Mouse (Mus musculus) kidney, embryonic 16.5 days (tissue): Measurements from ENCODE around the gene Pja2. TPM values are rescaled to one million over a fixed set of nuclear protein-coding genes. Genes with fewer than 3 reads are reported as not detected.

Experiments
- ATAC-seq: fragments of 200-750 bp; cut with Nextera tagmentation; 2 replicates; pipeline ENCODE4 v1.8.0; 2017; ENCODE audit warnings: moderate TSS enrichment; ENCODE audit not compliant: low FRiP score, low TSS enrichment
- H3K27ac ChIP-seq: fragments of 300-500 bp; sonication (generic); 2 replicates; pipeline ENCODE4 v1.5.1; 2014; ENCODE audit warnings: low read length
- H3K27me3 ChIP-seq: fragments of 300-500 bp; sonication (generic); 2 replicates; pipeline ENCODE4 v1.6.1; 2014; ENCODE audit warnings: low read length, control low read depth, mixed read lengths; ENCODE audit not compliant: insufficient read depth
- H3K36me3 ChIP-seq: fragments of 300-500 bp; sonication (generic); 2 replicates; pipeline ENCODE4 v1.6.1; 2014; ENCODE audit warnings: low read length, control low read depth, mixed read lengths; ENCODE audit not compliant: insufficient read depth
- H3K4me1 ChIP-seq: fragments of 300-500 bp; sonication (generic); 2 replicates; pipeline ENCODE4 v1.6.1; 2014; ENCODE audit warnings: low read length, control low read depth, mixed read lengths; ENCODE audit not compliant: insufficient read depth
- H3K4me2 ChIP-seq: fragments of 300-500 bp; sonication (generic); replicated peaks from 2 replicates; pipeline ENCODE4 v1.6.1; 2014; ENCODE audit warnings: low read depth, low read length
- H3K4me3 ChIP-seq: fragments of 300-500 bp; sonication (generic); 2 replicates; pipeline ENCODE4 v1.5.1; 2014; ENCODE audit warnings: mild to moderate bottlenecking, low read length
- H3K9ac ChIP-seq: fragments of 300-500 bp; sonication (generic); replicated peaks from 2 replicates; pipeline ENCODE4 v1.6.1; 2014; ENCODE audit warnings: low read length
- H3K9me3 ChIP-seq: fragments of 300-500 bp; sonication (generic); 2 replicates; pipeline ENCODE4 v1.6.1; 2016; ENCODE audit warnings: low read length, control low read depth
- WGBS: fragments of 180-500 bp; shearing (Covaris S2); extraction: QIAGEN DNeasy Blood & Tissue Kit; methylation state at CpG from one replicate; pipeline ENCODE4 v1.1.7; 2014; 5-methylcytosine and 5-hydroxymethylcytosine counted together
- polyA plus RNA-seq: library from polyadenylated mRNA; unstranded; fragments of >200 nt; fragmentation: Nextera tagmentation; extraction: Ambion mirVana; gene quantifications from 2 replicates; pipeline ENCODE4 v1.2.1, GENCODE M21; 2015

Pja2 gene
- polyA plus RNA-seq, result 68.8 and 72.0 TPM in 2 replicates

DNA sequence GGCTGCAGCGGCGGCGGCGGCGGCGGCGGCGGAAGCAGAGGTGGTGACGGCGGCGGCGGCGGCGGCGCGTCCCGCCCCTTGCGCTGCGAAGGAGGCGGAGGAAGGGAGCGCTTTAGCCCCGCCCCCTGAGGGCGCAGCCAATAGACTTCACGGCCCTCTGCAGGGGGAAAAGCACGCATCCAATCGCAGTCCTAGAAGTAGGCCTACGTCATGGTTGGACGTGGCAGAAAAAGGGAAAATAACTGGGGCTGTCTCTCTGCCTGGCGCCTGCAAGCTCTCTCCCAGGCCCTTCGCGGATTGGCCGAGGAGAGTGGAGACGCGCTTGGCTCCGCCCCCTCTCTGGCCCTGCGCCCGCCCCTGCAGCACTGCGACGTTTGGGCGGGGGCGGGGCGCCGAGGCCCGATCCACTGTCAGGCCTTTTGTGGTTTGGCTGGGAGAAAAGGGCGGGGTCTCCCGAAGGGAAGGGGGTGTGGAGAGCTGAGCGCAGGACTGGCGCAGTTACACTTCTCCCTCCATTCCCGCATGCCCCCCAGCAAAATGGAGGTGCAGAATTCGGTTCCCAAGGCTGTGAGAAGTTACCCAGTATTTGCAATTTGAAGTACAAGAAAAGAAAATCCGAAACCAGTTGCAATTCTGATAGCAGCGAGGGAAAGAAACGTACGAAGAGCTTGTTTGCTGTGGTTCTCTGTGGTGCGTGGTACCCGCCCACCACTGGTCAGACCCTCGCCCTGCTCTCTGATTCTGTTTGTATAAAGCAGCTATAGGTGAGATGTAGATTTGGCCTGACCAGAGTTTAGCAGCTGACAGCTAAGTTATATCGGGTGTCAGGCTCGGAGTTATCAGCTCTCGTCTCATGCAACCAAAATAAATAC lies at the start of gene Pja2:
Pja2 (minus strand) TSS at position 19 of the 872 bp plus-strand sequence.
- Histone ChIP-seq H3K27me3 (no peaks in the 10 kb centered on the region), H3K36me3 (0 out of 2 replicates have a peak, but pooled peaks cover 3% of the 10 kb centered on the region), H3K9me3 (no peaks in the 10 kb centered on the region), H3K27ac (peak within 1 kb of the TSS; percentile 99), H3K4me1 (peaks cover 7% of the 10 kb centered on the region), H3K4me2 (peak within 1 kb of the TSS; percentile 72), H3K4me3 (peak within 1 kb of the TSS; percentile 98), H3K9ac (peak within 1 kb of the TSS; percentile 98)
- under 1% methylated on average over 54 of the region's 60 CpGs for WGBS
- peak; percentile 100 for ATAC-seq

DNA sequence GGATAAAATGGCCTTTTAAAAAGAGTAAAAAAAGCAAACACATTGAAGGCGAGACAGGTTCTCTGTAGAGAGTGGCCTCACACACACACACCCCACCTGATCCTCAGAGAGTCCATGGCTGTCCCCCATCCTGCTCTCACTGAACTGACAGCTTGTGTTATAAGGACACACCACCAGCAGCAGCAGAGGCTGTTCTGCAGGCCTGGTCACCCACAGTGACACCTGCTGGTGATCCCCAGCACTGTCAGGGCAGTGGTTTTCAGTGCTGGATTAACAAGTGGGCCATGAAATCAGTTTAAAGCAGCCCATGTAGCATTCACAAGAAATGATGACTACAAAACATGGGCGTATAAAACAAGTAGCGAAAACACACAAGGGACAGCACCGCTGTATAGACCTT lies 43.6 kb upstream of the Pja2 start:
- peak; percentile 51; the same call in 1 of the 2 replicates for ATAC-seq
- no peak overlapping the region for H3K27ac ChIP-seq
- no peak overlapping the region for H3K4me3 ChIP-seq
- no peaks in the 10 kb centered on the region for H3K4me1 ChIP-seq
- WGBS, result 77% methylated on average over 4 of the region's 4 CpGs
- H3K4me2 ChIP-seq, result no peak overlapping the region
- H3K36me3 ChIP-seq, result no peaks in the 10 kb centered on the region
- H3K27me3 ChIP-seq, result no peaks in the 10 kb centered on the region
- no peaks in the 10 kb centered on the region for H3K9me3 ChIP-seq
- no peak overlapping the region for H3K9ac ChIP-seq

DNA sequence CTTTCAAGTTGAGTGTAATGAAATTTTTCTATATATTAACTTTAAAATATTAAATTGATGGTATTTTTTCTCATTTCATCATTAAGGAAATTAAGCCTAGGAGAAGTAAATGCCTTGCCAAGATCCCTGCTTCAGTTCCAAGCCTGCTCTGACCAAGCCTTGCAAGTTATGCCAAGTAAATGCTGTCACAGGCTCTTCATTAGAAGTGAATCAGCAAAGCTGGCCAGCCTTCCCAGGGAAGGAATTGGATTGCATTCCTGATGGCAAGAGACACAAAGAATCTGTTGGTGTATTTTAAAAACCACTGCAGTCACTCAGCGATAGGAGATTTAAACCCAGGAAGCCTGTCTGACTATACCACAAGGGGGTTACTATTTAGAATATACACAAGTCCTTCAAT lies 32.0 kb upstream of the Pja2 start:
- H3K9me3 ChIP-seq, result no peaks in the 10 kb centered on the region
- H3K36me3 ChIP-seq, result no peaks in the 10 kb centered on the region
- ATAC-seq, result no peak
- H3K4me3 ChIP-seq, result no peak overlapping the region
- WGBS, result 91% methylated on average over 1 of the region's 1 CpGs
- H3K9ac ChIP-seq, result no peak overlapping the region
- no peaks in the 10 kb centered on the region for H3K27me3 ChIP-seq
- H3K4me1 ChIP-seq, result no peaks in the 10 kb centered on the region
- no peak overlapping the region for H3K27ac ChIP-seq
- no peak overlapping the region for H3K4me2 ChIP-seq

DNA sequence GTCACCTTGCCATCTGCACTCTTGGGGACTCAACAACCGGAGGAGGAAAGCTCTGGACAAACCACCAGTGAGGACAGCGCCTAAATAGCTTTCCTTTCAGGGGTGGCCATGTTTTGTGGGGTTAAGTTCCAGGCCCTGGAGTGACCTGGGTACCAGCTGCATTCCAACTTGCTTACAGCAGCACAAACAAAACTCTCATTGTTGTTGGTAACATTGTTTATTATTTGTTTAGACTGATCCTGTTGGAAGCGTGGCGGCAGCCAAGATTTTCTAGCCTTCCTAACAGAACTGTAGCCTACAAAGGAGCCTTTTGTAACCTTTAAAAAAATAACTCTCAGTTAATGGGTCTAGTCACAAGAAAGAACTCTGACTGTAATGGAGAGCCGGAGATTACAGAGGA lies 30.9 kb upstream of the Pja2 start:
- Histone ChIP-seq H3K4me3 (no peak overlapping the region), H3K9ac (no peak overlapping the region), H3K4me1 (no peaks in the 10 kb centered on the region), H3K27ac (no peak overlapping the region), H3K9me3 (no peaks in the 10 kb centered on the region), H3K36me3 (no peaks in the 10 kb centered on the region), H3K4me2 (no peak overlapping the region), H3K27me3 (no peaks in the 10 kb centered on the region)
- WGBS, result 79% methylated on average over 5 of the region's 5 CpGs
- no peak for ATAC-seq

DNA sequence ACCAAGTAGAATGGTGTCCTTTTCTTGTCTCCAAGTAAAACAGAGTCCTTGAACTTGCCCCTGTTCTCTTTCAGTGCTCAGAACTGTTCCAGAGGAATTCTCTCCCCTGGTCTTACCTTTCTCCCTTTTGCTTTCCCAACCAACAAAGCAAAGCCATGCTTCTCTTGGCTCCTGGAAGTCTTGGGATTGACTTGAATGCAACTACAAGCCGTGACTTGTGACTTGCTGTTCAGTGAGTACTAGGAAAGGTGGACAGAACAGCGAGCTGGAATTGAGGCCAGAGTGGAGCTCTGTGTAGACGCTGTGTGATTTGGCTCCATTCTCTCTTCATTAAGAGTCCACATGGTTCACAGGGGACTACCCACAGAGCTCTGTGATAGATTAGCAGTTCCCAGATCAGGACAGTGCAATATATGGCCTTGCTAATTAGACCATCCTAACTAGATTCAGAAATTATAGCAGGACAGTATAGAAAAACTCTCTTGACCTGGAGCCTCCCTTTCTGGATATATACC lies 30.3 kb upstream of the Pja2 start:
- no peak overlapping the region for H3K9ac ChIP-seq
- H3K27me3 ChIP-seq, result no peaks in the 10 kb centered on the region
- no peak overlapping the region for H3K4me2 ChIP-seq
- no peaks in the 10 kb centered on the region for H3K36me3 ChIP-seq
- H3K4me3 ChIP-seq, result no peak overlapping the region
- WGBS, result 84% methylated on average over 3 of the region's 3 CpGs
- ATAC-seq, result no peak
- no peaks in the 10 kb centered on the region for H3K4me1 ChIP-seq
- no peaks in the 10 kb centered on the region for H3K9me3 ChIP-seq
- H3K27ac ChIP-seq, result no peak overlapping the region

DNA sequence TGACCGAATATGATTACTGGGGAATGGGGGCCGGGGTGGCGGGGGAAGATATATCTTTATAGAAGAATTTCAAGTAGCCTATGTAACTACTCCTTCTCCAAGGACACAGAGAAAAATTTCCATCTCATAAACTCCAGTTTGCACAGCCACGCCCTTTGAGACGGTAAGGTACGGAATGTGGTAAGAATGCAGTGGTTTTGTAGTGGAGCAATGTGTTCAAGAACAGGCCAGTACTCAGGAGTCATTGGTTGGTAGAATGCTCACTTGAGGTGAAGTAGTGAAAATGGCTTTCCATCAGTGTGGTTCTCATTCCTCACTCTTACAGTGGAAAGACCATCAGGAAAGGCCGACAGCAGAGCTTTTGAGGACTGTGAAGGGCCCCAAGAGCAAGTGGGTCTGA lies 22.2 kb upstream of the Pja2 start:
- 94% methylated on average over 7 of the region's 7 CpGs for WGBS
- Histone ChIP-seq H3K36me3 (no peaks in the 10 kb centered on the region), H3K4me2 (no peak overlapping the region), H3K4me3 (no peak overlapping the region), H3K27me3 (no peaks in the 10 kb centered on the region), H3K4me1 (no peaks in the 10 kb centered on the region), H3K9ac (no peak overlapping the region), H3K27ac (no peak overlapping the region), H3K9me3 (peaks cover 7% of the 10 kb centered on the region; the same call in 1 of the 2 replicates)
- no peak for ATAC-seq

DNA sequence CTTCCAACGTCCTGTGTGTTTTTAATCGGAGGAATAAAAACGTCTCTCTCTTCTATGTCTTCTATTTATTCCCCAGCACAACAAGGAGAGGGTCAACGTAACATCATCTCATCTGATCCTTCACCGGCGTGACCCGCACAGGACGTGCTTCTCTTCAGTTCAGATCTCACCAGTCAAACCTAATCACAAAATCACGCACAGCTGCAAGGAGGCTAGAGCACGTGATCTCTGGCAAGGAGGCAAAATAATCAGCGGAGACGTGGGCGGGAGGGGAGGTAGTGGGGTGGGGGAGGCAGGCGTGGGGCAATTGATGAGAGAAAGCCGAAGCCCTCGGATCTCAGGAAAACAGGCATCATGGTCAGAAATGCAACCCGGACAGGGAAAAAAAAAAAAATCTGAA lies 14.4 kb upstream of the Pja2 start:
- no peaks in the 10 kb centered on the region for H3K4me1 ChIP-seq
- H3K27ac ChIP-seq, result no peak overlapping the region
- ATAC-seq, result no peak
- peak overlapping the region; percentile 56 for H3K4me2 ChIP-seq
- peak overlapping the region; percentile 35 for H3K4me3 ChIP-seq
- no peaks in the 10 kb centered on the region for H3K27me3 ChIP-seq
- 21% methylated on average over 17 of the region's 17 CpGs for WGBS
- peak overlapping the region; percentile 55; the same call in 1 of the 2 replicates for H3K9ac ChIP-seq
- H3K36me3 ChIP-seq, result no peaks in the 10 kb centered on the region
- H3K9me3 ChIP-seq, result no peaks in the 10 kb centered on the region

DNA sequence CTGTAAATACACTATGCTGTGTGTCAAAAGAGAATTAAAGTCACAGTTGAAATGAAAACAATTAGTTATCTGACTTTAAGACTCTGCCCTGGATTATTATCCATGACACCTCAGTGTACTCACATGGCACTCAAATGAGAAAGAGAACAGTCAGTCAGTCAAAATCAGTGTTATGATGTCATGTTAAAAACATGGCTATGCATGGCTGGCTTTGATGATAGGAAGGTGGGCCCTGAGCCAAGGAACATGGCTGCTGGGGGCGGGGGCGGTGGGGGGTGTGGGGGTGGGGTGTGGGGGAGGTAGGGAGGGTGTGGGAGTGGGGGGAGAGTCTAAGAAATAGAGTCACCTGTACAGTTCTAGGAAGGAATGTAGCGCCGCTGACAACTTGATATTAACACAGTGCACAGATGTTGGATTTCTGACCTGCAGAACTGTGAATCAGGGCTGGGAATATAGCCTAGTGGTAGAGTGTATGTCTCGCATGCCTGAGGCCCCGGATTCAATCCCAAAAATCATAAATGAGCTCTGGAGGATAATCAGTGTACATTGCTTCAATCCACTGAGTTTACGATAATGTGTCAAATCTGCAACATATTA lies 13.0 kb upstream of the Pja2 start:
- H3K9me3 ChIP-seq, result no peaks in the 10 kb centered on the region
- no peak overlapping the region for H3K4me3 ChIP-seq
- H3K9ac ChIP-seq, result no peak overlapping the region
- H3K27ac ChIP-seq, result no peak overlapping the region
- H3K4me2 ChIP-seq, result no peak overlapping the region
- WGBS, result 65% methylated on average over 7 of the region's 7 CpGs
- 0 out of 2 replicates have a peak, but pooled peaks have one; percentile 31 for ATAC-seq
- H3K27me3 ChIP-seq, result no peaks in the 10 kb centered on the region
- no peaks in the 10 kb centered on the region for H3K4me1 ChIP-seq
- no peaks in the 10 kb centered on the region for H3K36me3 ChIP-seq

DNA sequence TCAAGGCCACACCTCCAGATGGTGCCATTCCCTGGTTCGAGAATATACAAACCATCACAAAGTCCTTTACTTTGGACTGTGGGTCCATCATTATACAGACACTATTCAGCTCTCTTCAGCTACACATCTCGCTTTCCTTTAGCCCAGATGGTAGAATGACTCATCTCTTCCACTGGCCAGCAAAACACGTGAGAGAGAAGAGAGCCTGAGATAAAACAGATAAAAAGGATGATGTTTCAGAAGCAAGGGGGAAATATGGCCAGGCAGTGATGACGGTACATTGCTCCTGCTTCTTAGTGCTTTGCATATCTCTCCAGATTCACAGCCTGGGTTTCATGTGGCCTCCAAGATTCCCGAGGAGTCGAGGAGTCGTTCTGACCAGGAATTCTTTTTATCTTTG lies 10.0 kb upstream of the Pja2 start:
- no peak overlapping the region for H3K27ac ChIP-seq
- no peak overlapping the region for H3K9ac ChIP-seq
- no peaks in the 10 kb centered on the region for H3K36me3 ChIP-seq
- no peaks in the 10 kb centered on the region for H3K4me1 ChIP-seq
- H3K9me3 ChIP-seq, result no peaks in the 10 kb centered on the region
- no peak overlapping the region for H3K4me3 ChIP-seq
- no peak overlapping the region for H3K4me2 ChIP-seq
- WGBS, result 66% methylated on average over 7 of the region's 7 CpGs
- H3K27me3 ChIP-seq, result no peaks in the 10 kb centered on the region
- ATAC-seq, result no peak

DNA sequence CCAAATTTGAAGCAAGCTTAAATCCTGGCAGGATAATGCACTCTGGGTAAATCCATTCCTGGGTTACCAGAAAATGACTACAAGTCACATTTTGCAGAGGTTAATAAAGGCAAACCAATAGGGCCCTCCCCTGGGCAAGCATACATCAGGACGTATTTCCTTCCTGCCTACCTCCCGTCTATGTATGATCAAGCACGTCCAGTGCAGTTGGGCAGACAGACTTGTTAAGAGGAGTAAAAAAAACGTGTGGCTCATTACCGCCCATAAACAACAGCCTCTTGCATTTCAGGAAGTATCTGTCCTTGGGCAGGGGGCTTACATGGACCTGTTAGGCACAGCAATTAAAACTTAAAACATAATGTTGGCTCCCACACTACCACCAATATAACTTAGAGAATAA lies 8.0 kb upstream of the Pja2 start:
- H3K9ac ChIP-seq, result no peak overlapping the region
- H3K4me3 ChIP-seq, result no peak overlapping the region
- no peak overlapping the region for H3K27ac ChIP-seq
- 36% methylated on average over 5 of the region's 5 CpGs for WGBS
- H3K4me1 ChIP-seq, result no peaks in the 10 kb centered on the region
- H3K36me3 ChIP-seq, result no peaks in the 10 kb centered on the region
- no peaks in the 10 kb centered on the region for H3K9me3 ChIP-seq
- no peaks in the 10 kb centered on the region for H3K27me3 ChIP-seq
- ATAC-seq, result no peak
- H3K4me2 ChIP-seq, result no peak overlapping the region
